Mouse (Mus musculus): Measurements from ENCODE around the gene Cs. TPM values are rescaled to one million over a fixed set of nuclear protein-coding genes. Genes with fewer than 3 reads are reported as not detected.
"Not testable (repeated sequence)": the region's sequence is repeated elsewhere in the genome, so short reads cannot be mapped to it uniquely, and the experiment has no call there.

The Cs gene
- polyA plus RNA-seq (2012; ENCODE audit: insufficient read depth, insufficient read length, missing spikeins), result 1,610 and 1,861 TPM in 2 replicates

DNA sequence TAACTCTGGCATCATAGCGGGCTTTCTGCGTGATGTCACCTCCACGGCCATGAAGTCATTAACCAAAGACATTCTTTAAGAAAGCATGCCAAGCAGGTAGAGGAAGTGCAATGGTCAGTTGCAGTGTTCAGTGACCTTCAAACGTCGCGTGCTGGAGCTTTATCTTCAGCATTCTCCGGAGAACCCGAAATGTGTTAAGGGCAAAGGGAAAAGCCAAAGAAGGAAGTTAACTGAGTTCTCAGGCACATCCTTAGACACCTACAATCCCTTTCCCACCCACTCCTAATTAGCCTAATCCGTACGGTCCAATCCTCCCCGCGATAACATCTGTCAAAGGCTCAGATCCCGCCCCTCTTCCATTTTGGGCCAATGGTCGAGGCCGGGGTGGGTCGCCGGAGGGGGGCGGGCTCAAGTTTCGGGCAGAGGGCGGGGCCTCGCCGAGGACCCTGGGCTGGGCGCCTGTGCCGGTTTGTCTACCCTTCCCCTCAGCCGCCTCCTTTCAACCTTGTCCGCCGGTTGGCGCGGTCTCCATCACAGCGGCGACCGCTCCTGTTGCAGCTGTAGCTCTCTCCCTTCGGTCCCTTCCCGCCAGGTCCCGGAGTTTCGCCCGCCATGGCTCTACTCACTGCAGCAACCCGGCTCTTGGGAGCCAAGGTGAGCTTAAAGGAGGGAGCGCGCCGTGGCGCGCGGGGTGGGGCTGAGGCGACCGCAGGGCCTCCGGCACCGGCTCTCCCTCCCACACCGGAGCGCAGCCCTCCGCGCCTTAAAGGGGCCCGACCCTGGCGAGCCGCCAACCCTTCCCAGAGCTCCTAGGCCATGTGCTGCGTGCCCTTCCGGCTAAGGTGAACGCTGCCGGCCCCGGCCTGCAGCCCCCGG, at the start of gene Cs:
TSS of gene Cs (plus strand) at position 429 of the 876 bp plus-strand sequence.
- H3K4me1 ChIP-seq (ENCODE audit: control insufficient read depth, insufficient read depth, insufficient read length, low read length), result no peaks in the 10 kb centered on the region
- peak within 1 kb of the TSS; percentile 97 for H3K4me3 ChIP-seq (ENCODE audit: insufficient read depth, low read depth, low read length)
- H3K27ac ChIP-seq (replicated peaks; ENCODE audit: low read depth, low read length), result peak within 1 kb of the TSS; percentile 99

DNA sequence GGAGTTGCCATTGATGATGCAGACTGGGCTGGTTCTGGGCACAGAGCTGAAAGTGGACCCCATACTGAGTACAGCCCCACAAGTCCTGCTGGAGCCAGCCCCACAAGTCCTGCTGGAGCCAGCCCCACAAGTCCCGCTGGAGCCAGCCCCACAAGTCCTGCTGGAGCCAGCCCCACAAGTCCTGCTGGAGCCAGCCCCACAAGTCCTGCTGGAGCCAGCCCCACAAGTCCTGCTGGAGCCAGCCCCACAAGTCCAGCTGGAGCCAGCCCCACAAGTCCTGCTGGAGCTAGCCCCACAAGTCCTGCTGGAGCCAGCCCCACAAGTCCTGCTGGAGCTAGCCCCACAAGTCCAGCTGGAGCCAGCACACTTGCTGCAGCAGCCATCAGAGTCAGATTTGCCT, 46.9 kb upstream of the Cs start:
- not testable (repeated sequence) for H3K4me1 ChIP-seq (ENCODE audit: control insufficient read depth, insufficient read depth, insufficient read length, low read length); H3K27ac ChIP-seq (replicated peaks; ENCODE audit: low read depth, low read length); H3K4me3 ChIP-seq (ENCODE audit: insufficient read depth, low read depth, low read length)

DNA sequence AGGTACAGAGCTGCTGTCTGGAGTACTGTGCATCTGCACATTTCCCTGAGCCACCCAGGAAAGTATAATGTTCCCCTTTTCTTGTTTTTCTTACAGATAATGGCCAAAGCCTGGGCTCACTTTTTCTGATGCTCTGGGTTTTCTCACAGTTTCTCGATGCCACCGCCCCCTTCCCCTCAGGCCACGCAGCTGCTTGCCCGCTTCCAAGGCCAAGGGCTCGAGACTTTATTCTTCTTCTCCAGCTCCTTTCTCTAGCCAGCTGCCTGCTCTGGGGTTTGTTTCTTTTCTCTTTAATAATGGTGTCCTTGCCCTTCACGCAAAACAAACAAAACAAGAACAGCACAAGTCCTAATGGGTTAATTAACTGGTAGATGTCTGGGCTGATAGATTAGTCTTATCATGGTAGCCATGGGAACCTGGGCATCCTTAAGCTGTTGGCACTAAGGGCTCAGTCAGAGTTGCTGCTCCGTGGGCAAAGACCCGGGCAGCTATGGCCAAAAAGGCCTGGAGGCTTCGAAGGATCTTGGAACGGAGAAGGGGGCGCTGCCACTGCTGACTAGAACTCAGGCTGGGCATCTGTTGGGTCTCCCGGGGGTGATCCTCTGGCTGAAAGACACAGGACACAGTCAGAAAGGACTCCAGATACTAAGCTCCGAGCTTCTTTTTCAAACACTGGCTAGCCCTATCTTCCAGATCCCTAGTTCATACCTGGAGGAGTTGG, 41.0 kb upstream of the Cs start:
- Histone ChIP-seq H3K4me1 (ENCODE audit: control insufficient read depth, insufficient read depth, insufficient read length, low read length) (peaks cover 4% of the 10 kb centered on the region; the same call in 1 of the 2 replicates), H3K4me3 (ENCODE audit: insufficient read depth, low read depth, low read length) (no peak overlapping the region), H3K27ac (replicated peaks; ENCODE audit: low read depth, low read length) (no peak overlapping the region)

DNA sequence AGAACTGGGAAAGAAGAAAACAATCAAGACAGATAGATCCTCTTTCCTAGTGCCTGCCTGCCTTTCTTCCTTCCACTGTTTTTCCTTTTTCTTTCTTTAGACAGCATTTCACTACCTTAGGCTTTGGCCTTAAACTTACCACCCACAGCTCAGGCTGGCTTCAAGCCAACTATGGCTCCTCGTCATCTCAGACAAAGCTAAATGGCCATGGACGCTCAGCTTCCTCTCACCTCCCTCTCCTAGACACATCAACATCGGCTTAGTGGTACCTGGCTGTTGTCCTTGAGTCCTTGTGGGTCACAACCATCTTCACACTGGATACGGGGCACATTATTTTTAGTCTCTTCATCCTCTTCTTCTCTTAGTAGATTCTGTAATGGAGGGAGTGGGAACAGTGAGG, 40.3 kb upstream of the Cs start:
- Histone ChIP-seq H3K4me3 (ENCODE audit: insufficient read depth, low read depth, low read length) (no peak overlapping the region), H3K27ac (replicated peaks; ENCODE audit: low read depth, low read length) (no peak overlapping the region), H3K4me1 (ENCODE audit: control insufficient read depth, insufficient read depth, insufficient read length, low read length) (peaks cover 5% of the 10 kb centered on the region)

DNA sequence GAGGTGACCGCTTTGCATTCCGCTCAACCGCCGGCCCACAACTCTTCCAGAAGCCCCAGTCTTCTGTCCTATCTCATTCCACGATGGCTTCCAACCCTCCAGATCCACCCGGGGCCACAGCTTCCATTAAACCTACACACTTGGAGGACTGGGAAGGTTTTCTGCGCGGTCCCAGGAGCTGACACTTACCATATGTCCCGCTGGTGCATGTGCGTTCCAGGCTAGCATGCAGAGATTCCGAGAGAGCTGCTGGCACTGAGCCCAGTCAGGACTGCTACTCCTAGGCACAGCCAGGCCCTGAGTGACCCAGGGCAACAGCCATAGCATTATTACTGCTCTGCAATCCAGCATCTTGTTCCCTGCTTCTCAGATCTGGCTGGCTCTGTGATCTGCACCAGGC, 39.9 kb upstream of the Cs start:
- no peak overlapping the region for H3K4me3 ChIP-seq (ENCODE audit: insufficient read depth, low read depth, low read length)
- H3K4me1 ChIP-seq (ENCODE audit: control insufficient read depth, insufficient read depth, insufficient read length, low read length), result peaks cover 9% of the 10 kb centered on the region
- no peak overlapping the region for H3K27ac ChIP-seq (replicated peaks; ENCODE audit: low read depth, low read length)

DNA sequence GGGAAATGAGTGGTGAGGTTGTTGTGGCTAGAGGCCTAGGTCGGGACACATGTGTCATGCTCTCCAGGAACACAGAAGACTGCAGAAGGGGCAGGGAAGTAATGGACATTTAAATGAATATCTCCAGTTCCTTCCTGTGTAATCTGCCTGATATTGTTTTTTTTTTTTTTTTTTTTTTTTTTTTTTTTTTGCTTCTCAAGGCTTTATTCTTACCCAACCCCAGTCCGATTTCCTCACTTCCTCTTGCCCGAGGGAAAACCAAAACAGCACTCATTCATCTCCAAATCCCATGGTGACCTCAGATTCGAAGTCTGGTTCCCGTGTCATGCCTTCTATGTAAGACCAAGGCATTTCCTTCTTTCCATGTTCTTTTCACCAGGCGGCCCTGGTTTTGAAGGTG, 39.3 kb upstream of the Cs start:
- no peak overlapping the region for H3K27ac ChIP-seq (replicated peaks; ENCODE audit: low read depth, low read length)
- no peak overlapping the region for H3K4me3 ChIP-seq (ENCODE audit: insufficient read depth, low read depth, low read length)
- peaks cover 9% of the 10 kb centered on the region for H3K4me1 ChIP-seq (ENCODE audit: control insufficient read depth, insufficient read depth, insufficient read length, low read length)

DNA sequence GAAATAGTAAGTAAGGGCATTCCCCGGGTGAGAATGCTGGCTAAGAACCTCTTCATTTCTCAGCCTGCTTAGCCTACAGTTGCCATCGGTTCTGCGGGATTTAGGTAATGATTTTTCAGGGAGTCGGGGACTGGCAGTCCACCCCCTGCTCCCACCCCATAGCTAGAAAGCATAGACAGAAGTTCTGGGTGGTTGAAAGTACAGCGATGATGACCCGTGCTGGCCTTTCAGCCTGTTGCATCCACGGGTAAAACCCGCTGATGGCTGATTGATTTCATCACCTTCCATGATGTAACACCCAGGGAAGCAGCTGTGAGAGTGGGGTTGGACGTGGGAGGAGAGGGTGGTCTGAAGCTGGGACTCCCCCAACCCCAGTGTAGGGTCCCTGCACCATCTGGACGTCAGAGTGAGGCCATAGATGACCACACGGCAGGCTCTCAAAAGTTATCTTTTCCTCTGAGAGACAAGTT, 38.8 kb upstream of the Cs start, which contains the start of gene Il23a:
TSS of gene Il23a (minus strand) at position 51 of the 470 bp plus-strand sequence.
- H3K4me1 ChIP-seq (ENCODE audit: control insufficient read depth, insufficient read depth, insufficient read length, low read length), result peaks cover 9% of the 10 kb centered on the region
- H3K4me3 ChIP-seq (ENCODE audit: insufficient read depth, low read depth, low read length), result no peak within 1 kb of the TSS
- no peak within 1 kb of the TSS for H3K27ac ChIP-seq (replicated peaks; ENCODE audit: low read depth, low read length)

DNA sequence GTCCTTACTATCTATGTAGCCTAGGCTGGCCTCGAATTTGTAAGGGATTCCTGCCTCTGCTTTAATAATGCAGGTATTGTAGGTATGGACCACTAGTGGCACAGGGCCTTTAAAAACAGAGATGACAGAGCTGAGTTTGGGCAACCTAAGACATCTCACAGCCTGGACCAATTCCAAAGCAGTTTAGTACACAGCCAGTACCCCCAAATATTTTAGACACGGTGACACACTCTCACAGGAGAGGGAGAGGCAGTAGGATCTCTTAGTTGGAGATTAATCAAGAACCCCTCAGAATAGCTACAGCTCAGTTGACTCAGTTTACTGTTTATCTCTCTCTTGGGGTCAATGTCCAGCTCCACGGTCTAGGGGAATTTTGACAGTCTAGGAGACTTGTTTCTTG, 35.2 kb upstream of the Cs start:
- H3K27ac ChIP-seq (replicated peaks; ENCODE audit: low read depth, low read length), result peak overlapping the region; percentile 86
- H3K4me3 ChIP-seq (ENCODE audit: insufficient read depth, low read depth, low read length), result peak overlapping the region; percentile 62
- peaks cover 15% of the 10 kb centered on the region for H3K4me1 ChIP-seq (ENCODE audit: control insufficient read depth, insufficient read depth, insufficient read length, low read length)

DNA sequence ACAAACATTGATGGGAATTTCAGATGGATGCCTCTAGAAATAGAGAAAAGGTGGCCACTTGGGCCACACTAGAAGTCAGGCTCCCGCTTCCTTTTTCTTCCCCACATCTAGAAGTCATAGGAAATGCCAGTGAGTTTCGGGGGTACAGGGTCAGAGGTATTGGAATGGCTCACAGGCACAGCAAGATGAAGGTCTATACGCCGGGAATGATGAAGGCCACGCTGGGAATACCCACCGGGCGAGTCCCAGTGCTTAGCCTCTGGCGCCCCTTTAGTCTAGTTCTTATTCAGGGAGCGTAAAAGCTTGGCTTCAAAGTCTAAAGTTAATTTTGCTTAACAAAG, 34.8 kb upstream of the Cs start:
- Histone ChIP-seq H3K27ac (replicated peaks; ENCODE audit: low read depth, low read length) (peak overlapping the region; percentile 86), H3K4me1 (ENCODE audit: control insufficient read depth, insufficient read depth, insufficient read length, low read length) (peaks cover 14% of the 10 kb centered on the region), H3K4me3 (ENCODE audit: insufficient read depth, low read depth, low read length) (peak overlapping the region; percentile 62)

DNA sequence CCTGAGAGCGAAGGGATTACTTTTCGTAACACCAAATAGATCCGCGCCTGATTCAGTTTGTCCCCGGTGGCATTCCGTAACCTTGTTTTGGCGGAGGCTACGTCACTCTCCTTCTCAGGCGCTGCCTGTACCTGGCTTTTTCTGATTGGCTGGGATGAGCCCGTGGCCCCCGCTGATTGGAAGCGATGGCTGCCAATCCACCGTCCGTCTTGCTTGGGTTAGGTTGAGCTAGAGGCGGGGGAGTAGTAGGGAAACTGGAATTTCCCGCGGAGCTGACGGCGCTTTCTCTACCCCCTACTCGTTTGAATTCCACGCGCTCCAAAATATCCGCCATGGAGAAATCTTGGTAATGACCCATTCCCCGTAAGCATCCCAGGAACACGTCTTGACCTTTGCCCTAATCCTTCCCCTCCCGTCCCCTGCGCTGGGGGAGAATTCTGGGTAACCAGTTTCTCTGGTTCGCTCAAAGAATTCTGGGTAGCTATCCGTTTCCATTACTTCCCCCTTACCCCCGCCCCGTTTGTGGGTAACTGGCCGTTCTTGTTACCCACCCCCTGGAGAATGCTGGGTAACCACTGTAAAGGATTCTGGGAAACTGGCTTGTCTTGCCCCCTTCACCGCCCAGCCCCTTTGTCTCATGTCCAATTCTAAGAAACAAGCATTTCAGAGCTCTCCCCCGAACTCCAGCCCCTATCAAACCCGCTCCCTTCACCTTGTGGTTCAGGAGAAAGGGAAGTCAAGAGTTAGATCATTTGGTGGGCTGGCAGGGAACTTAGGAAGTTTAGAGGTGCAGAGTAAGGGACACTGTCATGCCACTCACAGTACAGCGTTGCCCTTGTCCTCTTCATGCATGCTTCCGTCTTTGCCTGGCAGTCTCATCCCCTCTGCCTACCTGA, 34.2 kb upstream of the Cs start, which contains the start of gene Pan2:
TSS of gene Pan2 (plus strand) at position 210 of the 896 bp plus-strand sequence.
- Histone ChIP-seq H3K4me1 (ENCODE audit: control insufficient read depth, insufficient read depth, insufficient read length, low read length) (peaks cover 10% of the 10 kb centered on the region), H3K4me3 (ENCODE audit: insufficient read depth, low read depth, low read length) (peak within 1 kb of the TSS; percentile 73), H3K27ac (replicated peaks; ENCODE audit: low read depth, low read length) (peak within 1 kb of the TSS; percentile 98)

DNA sequence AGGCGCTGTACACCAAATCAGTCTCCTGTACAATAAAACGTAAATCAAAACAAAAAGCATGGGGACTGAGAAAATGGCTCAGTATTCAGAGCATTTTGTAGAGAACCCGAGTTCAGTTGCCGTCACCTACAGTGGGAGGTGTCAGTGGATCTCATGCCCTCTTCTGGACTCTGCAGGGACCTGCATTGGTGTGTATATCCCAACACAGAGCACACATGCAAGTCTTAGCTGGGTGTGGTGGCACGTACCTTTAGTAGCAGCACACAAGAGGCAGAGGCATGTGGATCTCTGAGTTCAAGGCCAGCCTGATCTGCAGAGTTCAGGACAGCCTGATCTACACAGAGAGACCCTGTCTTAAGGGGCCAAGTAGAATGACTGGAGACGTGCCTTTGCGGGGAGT, 27.9 kb upstream of the Cs start:
- H3K4me3 ChIP-seq (ENCODE audit: insufficient read depth, low read depth, low read length), result no peak overlapping the region
- H3K4me1 ChIP-seq (ENCODE audit: control insufficient read depth, insufficient read depth, insufficient read length, low read length), result peaks cover 3% of the 10 kb centered on the region; the same call in 1 of the 2 replicates
- peak overlapping the region; percentile 20; the same call in 1 of the 2 replicates for H3K27ac ChIP-seq (replicated peaks; ENCODE audit: low read depth, low read length)

DNA sequence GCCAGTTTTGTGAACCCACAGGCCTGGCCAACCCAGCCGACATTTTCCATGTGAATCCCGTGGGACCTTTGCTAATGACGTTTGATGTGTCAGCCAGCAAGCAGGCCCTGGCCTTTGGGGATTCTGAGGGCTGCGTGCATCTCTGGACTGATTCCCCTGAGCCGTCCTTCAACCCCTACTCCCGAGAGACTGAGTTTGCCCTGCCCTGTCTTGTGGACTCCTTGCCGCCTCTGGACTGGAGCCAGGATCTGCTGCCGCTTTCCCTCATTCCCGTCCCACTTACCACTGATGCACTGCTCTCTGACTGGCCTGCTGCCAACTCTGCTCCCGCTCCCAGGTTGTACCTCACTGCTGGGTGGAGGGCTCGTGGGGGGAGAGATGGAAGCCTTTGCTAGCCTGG, 27.4 kb upstream of the Cs start:
- peaks cover 3% of the 10 kb centered on the region; the same call in 1 of the 2 replicates for H3K4me1 ChIP-seq (ENCODE audit: control insufficient read depth, insufficient read depth, insufficient read length, low read length)
- no peak overlapping the region for H3K4me3 ChIP-seq (ENCODE audit: insufficient read depth, low read depth, low read length)
- H3K27ac ChIP-seq (replicated peaks; ENCODE audit: low read depth, low read length), result no peak overlapping the region

DNA sequence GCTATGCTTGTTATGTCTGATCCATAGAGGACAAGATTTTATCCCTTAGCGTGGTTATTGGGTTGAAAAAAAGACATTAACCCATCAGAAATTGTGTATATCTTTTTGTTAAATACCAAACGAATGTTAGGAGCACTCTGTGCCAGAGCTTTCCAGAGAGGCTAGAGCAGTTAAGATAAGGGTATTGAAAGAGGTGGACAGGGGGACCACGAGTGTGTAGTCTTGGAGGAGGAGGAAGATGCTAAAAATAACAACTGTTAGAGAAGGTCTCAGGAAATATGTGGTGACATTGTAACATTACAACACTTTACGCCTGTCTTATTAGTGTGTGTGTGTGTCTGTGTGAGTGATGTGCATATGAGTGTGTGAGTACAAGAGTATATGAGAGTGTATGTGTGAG, 26.6 kb upstream of the Cs start:
- peaks cover 3% of the 10 kb centered on the region; the same call in 1 of the 2 replicates for H3K4me1 ChIP-seq (ENCODE audit: control insufficient read depth, insufficient read depth, insufficient read length, low read length)
- no peak overlapping the region for H3K27ac ChIP-seq (replicated peaks; ENCODE audit: low read depth, low read length)
- H3K4me3 ChIP-seq (ENCODE audit: insufficient read depth, low read depth, low read length), result no peak overlapping the region

DNA sequence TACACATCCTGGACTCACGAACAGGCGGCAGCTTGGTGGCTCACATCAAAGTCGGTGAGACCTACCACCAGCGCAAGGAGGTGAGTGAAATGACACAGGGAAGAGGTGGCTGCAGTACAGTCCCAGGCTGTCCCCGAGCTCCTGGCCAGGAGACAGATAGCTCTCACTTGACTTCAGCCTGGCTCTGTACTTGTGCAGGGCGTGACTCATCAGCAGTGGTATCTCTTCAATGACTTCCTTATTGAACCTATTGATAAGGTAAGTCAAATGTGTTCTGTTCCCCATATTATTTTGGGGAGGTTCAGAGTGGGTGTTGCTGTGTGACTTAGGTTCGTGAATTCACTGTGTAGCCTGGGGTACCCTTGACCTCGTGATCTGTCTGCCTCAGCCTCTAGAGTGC, 22.0 kb upstream of the Cs start:
- Histone ChIP-seq H3K4me3 (ENCODE audit: insufficient read depth, low read depth, low read length) (no peak overlapping the region), H3K4me1 (ENCODE audit: control insufficient read depth, insufficient read depth, insufficient read length, low read length) (no peaks in the 10 kb centered on the region), H3K27ac (replicated peaks; ENCODE audit: low read depth, low read length) (no peak overlapping the region)

Measured in brown adipose tissue, adult 24 weeks (tissue).